ENCODE assay signal across 27 mouse cellular contexts in the genomic region with DNA sequence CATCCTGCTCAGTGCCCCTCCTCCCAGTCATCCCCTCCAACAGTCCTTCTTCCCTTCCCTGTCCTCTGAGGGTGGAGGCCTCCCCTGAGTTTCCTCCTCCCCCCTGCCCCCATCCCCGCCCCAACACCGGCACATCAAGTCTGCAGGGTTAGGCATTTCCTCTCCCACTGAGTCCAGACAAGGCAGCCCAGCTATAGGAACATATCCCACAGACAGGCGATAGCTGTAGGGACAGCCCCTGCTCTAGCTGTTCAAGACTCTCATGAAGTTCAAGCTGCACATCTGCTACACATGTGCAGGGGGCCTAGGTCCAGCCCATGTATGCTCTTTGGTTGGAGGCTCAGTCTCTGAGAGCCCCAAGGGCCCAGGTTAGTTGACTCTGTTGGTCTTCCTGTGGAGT. TPM values are rescaled to one million over a fixed set of nuclear protein-coding genes. Genes with fewer than 3 reads are reported as not detected.
DNase-seq lines count a peak whose midpoint lies in the region; ATAC-seq and TF ChIP-seq lines count a peak whose summit lies in the region.
"Had no signal": no experiment of that assay in that cellular context is flagged by ENCODE, and none has a peak within 500 bp of the region (broad histone marks: within the 10 kb centered on the region; RNA-seq: fewer than 3 reads in every experiment).

No protein-coding gene starts in this region.

- H3K9me3 ChIP-seq in heart, embryonic 15.5 days (replicated peaks): no peaks in the 10 kb centered on the region
- H3K9me3 ChIP-seq in CH12.LX (replicated peaks; ENCODE audit: low read length): no peaks in the 10 kb centered on the region
- no peaks in the 10 kb centered on the region for H3K9me3 ChIP-seq in forebrain, embryonic 16.5 days (ENCODE audit: control insufficient read depth, low read length)
- no peaks in the 10 kb centered on the region for H3K9me3 ChIP-seq in liver, postnatal 0 days (ENCODE audit: low read length)
- H3K9me3 ChIP-seq: forebrain, embryonic 10.5 days; forebrain, embryonic 13.5 days; hindbrain, embryonic 10.5 days; intestine, embryonic 15.5 days had no signal

- ATAC-seq in heart, embryonic 15.5 days (replicated peaks; ENCODE audit: insufficient number of reproducible peaks, insufficient read depth, low FRiP score, low read depth): 0 out of 2 replicates have a peak, but pooled peaks have one; percentile 35
- ATAC-seq in inflammation-experienced regulatory T-cells, adult 6 months: peak; percentile 17
- ATAC-seq in forebrain, embryonic 16.5 days: no peak
- no peak for ATAC-seq in liver, postnatal 0 days
- ATAC-seq: forebrain, embryonic 13.5 days; forebrain, postnatal 0 days; hindbrain, postnatal 0 days; intestine, embryonic 15.5 days had no signal

- H3K4me1 ChIP-seq in heart, embryonic 15.5 days (replicated peaks): no peaks in the 10 kb centered on the region
- H3K4me1 ChIP-seq in CH12.LX (ENCODE audit: control insufficient read depth in 1 of 2, insufficient read depth in 2 of 2): peaks cover 3 to 81% of the 10 kb centered on the region in 2 experiments; a peak in 2 of 4 replicates
- H3K4me1 ChIP-seq in forebrain, embryonic 16.5 days (replicated peaks; ENCODE audit: control insufficient read depth, insufficient read depth, low read length): no peaks in the 10 kb centered on the region
- H3K4me1 ChIP-seq in liver, postnatal 0 days (ENCODE audit: insufficient read depth): no peaks in the 10 kb centered on the region
- H3K4me1 ChIP-seq: forebrain, embryonic 13.5 days; hindbrain, embryonic 10.5 days; intestine, embryonic 15.5 days had no signal

- WGBS in heart, embryonic 15.5 days: 65% methylated on average over 3 of the region's 3 CpGs
- WGBS in forebrain, embryonic 16.5 days: 78% methylated on average over 3 of the region's 3 CpGs
- WGBS in liver, postnatal 0 days (ENCODE audit: insufficient replicate concordance): 71% methylated on average over 3 of the region's 3 CpGs

- DNase-seq in heart, adult 9 months (ENCODE audit: low spot score in 2 of 2): no peak
- peak; percentile 17 for DNase-seq in CD4-positive, CD25-positive, alpha-beta regulatory T cell, adult 2 months (ENCODE audit: low read depth, low spot score)
- peak; percentile 64 for DNase-seq in CH12.LX (ENCODE audit: extremely low read depth)
- no peak for DNase-seq in liver, postnatal 0 days
- DNase-seq: adrenal gland, postnatal 10 days; adrenal gland, postnatal 36 days; cerebellum, adult 18-20 months; cerebellum, adult 9-10 months; cerebellum, postnatal 14 days; forebrain, postnatal 0 days; gastrocnemius, postnatal 25 days; heart, adult 18-20 months; heart, postnatal 36 days; kidney, adult 11 months; kidney, adult 9 months had no signal

- in situ Hi-C loops in CH12.LX (cut with MboI; ENCODE audit: low pct_ligation_motif_present, low pct_unique_long_range_greater_than_20kb, low sequenced_read_pairs): no loop called here

- TF ChIP-seq EP300 in CH12.LX (IDR thresholded peaks at IDR 0.05; ENCODE audit: low read length): no peak
- no peak for TF ChIP-seq EP300 in liver, postnatal 0 days (IDR thresholded peaks at IDR 0.05; ENCODE audit: low read depth)

- H3K79me2 ChIP-seq in CH12.LX (replicated peaks; ENCODE audit: control insufficient read depth, extremely low read depth, insufficient read depth, poor library complexity, severe bottlenecking): no peaks in the 10 kb centered on the region

- H3K4me3 ChIP-seq in heart, embryonic 15.5 days: no peak overlapping the region
- no peak overlapping the region for H3K4me3 ChIP-seq in CH12.LX (replicated peaks in 1 of 3; ENCODE audit: low read depth in 2 of 3, low read length in 2 of 3, poor library complexity in 1 of 3)
- no peak overlapping the region for H3K4me3 ChIP-seq in forebrain, embryonic 16.5 days (replicated peaks; ENCODE audit: low read length)
- no peak overlapping the region for H3K4me3 ChIP-seq in liver, postnatal 0 days (ENCODE audit: low read depth, low read length)
- H3K4me3 ChIP-seq: forebrain, embryonic 10.5 days; forebrain, embryonic 13.5 days; hindbrain, embryonic 10.5 days; intestine, embryonic 15.5 days had no signal

- dilution Hi-C loops in CH12.LX (cut with MboI; ENCODE audit: extremely low pct_ligation_motif_present, extremely low pct_unique_long_range_greater_than_20kb, low sequenced_read_pairs): no loop called here

- TF ChIP-seq CTCF in CH12.LX (conservative IDR thresholded peaks at IDR 0.05 in 1 of 2, IDR thresholded peaks at IDR 0.05 in 1 of 2; ENCODE audit: low read depth in 2 of 2, low read length in 2 of 2): no peak
- no peak for TF ChIP-seq CTCF in liver, postnatal 0 days (IDR thresholded peaks at IDR 0.05; ENCODE audit: low read depth)

- H3K27me3 ChIP-seq in heart, embryonic 15.5 days: no peaks in the 10 kb centered on the region
- H3K27me3 ChIP-seq in CH12.LX (replicated peaks): no peaks in the 10 kb centered on the region
- H3K27me3 ChIP-seq in forebrain, embryonic 16.5 days (replicated peaks; ENCODE audit: control insufficient read depth, insufficient read depth, low read length): no peaks in the 10 kb centered on the region
- H3K27me3 ChIP-seq in liver, postnatal 0 days (ENCODE audit: insufficient read depth, low read length): no peaks in the 10 kb centered on the region
- H3K27me3 ChIP-seq: forebrain, embryonic 13.5 days; intestine, embryonic 15.5 days had no signal

- TF ChIP-seq POLR2A in CH12.LX (IDR thresholded peaks at IDR 0.05; ENCODE audit: low read depth, low read length): no peak

- no peak for TF ChIP-seq RAD21 in CH12.LX (IDR thresholded peaks at IDR 0.05; ENCODE audit: low read depth, low read length)

- H3K4me2 ChIP-seq in heart, embryonic 15.5 days: no peak overlapping the region
- no peak overlapping the region for H3K4me2 ChIP-seq in CH12.LX (ENCODE audit: insufficient read depth, low read depth, poor library complexity, severe bottlenecking)
- H3K4me2 ChIP-seq in forebrain, embryonic 16.5 days (ENCODE audit: low read length): no peak overlapping the region
- no peak overlapping the region for H3K4me2 ChIP-seq in liver, postnatal 0 days (ENCODE audit: low read depth, low read length)
- H3K4me2 ChIP-seq: forebrain, embryonic 13.5 days; heart, embryonic 11.5 days; hindbrain, embryonic 14.5 days; intestine, embryonic 15.5 days had no signal

- H3K36me3 ChIP-seq in heart, embryonic 15.5 days: peaks cover 31% of the 10 kb centered on the region
- H3K36me3 ChIP-seq in CH12.LX (replicated peaks in 1 of 2; ENCODE audit: control insufficient read depth in 1 of 2, insufficient read depth in 1 of 2, low read length in 1 of 2): peaks cover 58 to 72% of the 10 kb centered on the region in 2 experiments
- H3K36me3 ChIP-seq in forebrain, embryonic 16.5 days (ENCODE audit: control insufficient read depth, insufficient read depth): peaks cover 17% of the 10 kb centered on the region
- peaks cover 60% of the 10 kb centered on the region for H3K36me3 ChIP-seq in liver, postnatal 0 days (replicated peaks; ENCODE audit: insufficient read depth, low read length)

- no peak overlapping the region for H3K9ac ChIP-seq in heart, embryonic 15.5 days
- no peak overlapping the region for H3K9ac ChIP-seq in CH12.LX (ENCODE audit: insufficient read depth, low read depth)
- H3K9ac ChIP-seq in forebrain, embryonic 16.5 days (replicated peaks; ENCODE audit: low read depth, low read length): no peak overlapping the region
- no peak overlapping the region for H3K9ac ChIP-seq in liver, postnatal 0 days (replicated peaks)
- H3K9ac ChIP-seq: forebrain, embryonic 13.5 days; forebrain, postnatal 0 days; hindbrain, embryonic 14.5 days; intestine, embryonic 15.5 days had no signal

- no peak overlapping the region for H3K27ac ChIP-seq in heart, embryonic 15.5 days
- H3K27ac ChIP-seq in CH12.LX (ENCODE audit: insufficient read depth, low read depth): no peak overlapping the region
- no peak overlapping the region for H3K27ac ChIP-seq in forebrain, embryonic 16.5 days (ENCODE audit: low read length)
- H3K27ac ChIP-seq in liver, postnatal 0 days (ENCODE audit: low read depth): no peak overlapping the region
- H3K27ac ChIP-seq: forebrain, embryonic 10.5 days; forebrain, embryonic 13.5 days; hindbrain, embryonic 10.5 days; hindbrain, embryonic 14.5 days; hindbrain, postnatal 0 days; intestine, embryonic 15.5 days had no signal

TF ChIP-seq in CH12.LX, 34 proteins besides CTCF, POLR2A, EP300 and RAD21 (continues in another document):
- TF ChIP-seq TCF12 (IDR thresholded peaks at IDR 0.05; ENCODE audit: low read depth, low read length) (peak; percentile 42; the same call in 1 of the 2 replicates), TBP (conservative IDR thresholded peaks at IDR 0.05; ENCODE audit: low read depth, low read length) (no peak), JUND (conservative IDR thresholded peaks at IDR 0.05; ENCODE audit: low read depth, low read length) (no peak), GABPA (IDR thresholded peaks at IDR 0.05; ENCODE audit: insufficient replicate concordance, low read depth, low read length) (no peak), RCOR1 (conservative IDR thresholded peaks at IDR 0.05; ENCODE audit: low read depth, low read length) (no peak), CHD1 (IDR thresholded peaks at IDR 0.05; ENCODE audit: low read depth, low read length) (no peak), ZNF384 (IDR thresholded peaks at IDR 0.05; ENCODE audit: low read depth, low read length) (no peak), NELFE (IDR thresholded peaks at IDR 0.05; ENCODE audit: low read depth, low read length) (no peak), KAT2A (IDR thresholded peaks at IDR 0.05; ENCODE audit: insufficient replicate concordance, low read length) (no peak), POLR2AphosphoS2 (IDR thresholded peaks at IDR 0.05; ENCODE audit: low read depth, low read length) (no peak), MAX (IDR thresholded peaks at IDR 0.05; ENCODE audit: low read length) (no peak), USF1 (IDR thresholded peaks at IDR 0.05; ENCODE audit: low read depth, low read length) (no peak), SIN3A (IDR thresholded peaks at IDR 0.05; ENCODE audit: low read length) (no peak), MYC (IDR thresholded peaks at IDR 0.05; ENCODE audit: low read depth, low read length) (no peak), ELF1 (IDR thresholded peaks at IDR 0.05; ENCODE audit: low read depth, low read length) (no peak), ETS1 (conservative IDR thresholded peaks at IDR 0.05; ENCODE audit: low read depth, low read length) (peak; percentile 21; the same call in 1 of the 2 replicates), MXI1 (IDR thresholded peaks at IDR 0.05; ENCODE audit: low read depth, low read length) (no peak)

RNA-seq across cellular contexts. Expression of gene Aldh8a1, which starts 10.6 kb away (rescaled TPM):
- polyA plus RNA-seq in heart, embryonic 15.5 days (2015; fragmentation: Nextera tagmentation; extraction: Ambion mirVana): 0.27 TPM in 1 of 2 replicates, not detected in the other
- total RNA-seq in CH12.LX (2012; rRNA removed) (0.08 TPM in 1 of 2 replicates, not detected in the other), CH12.LX (2014; rRNA removed) (not detected in 2 replicates)
- polyA plus RNA-seq in CH12.LX (2012; ENCODE audit: insufficient read length, low read depth): 0.11 TPM in 1 of 2 replicates, not detected in the other
- not detected for polyA plus RNA-seq in inflammation-experienced regulatory T-cells, adult 6 months (2017; shearing (Covaris generic))
- not detected in 2 replicates for polyA plus RNA-seq in forebrain, embryonic 16.5 days (2015; fragmentation: Nextera tagmentation; extraction: Ambion mirVana)
- polyA plus RNA-seq in liver, postnatal 0 days (2015; fragmentation: Nextera tagmentation; extraction: Ambion mirVana): 111 and 117 TPM in 2 replicates
- total RNA-seq: adrenal gland, postnatal 36 days; gastrocnemius, postnatal 25 days; heart, adult 18-20 months; heart, postnatal 36 days; hindbrain, postnatal 0 days had no signal
- polyA plus RNA-seq: embryonic facial prominence, embryonic 11.5 days; embryonic facial prominence, embryonic 14.5 days; forebrain, embryonic 10.5 days; forebrain, postnatal 0 days; hindbrain, embryonic 14.5 days; hindbrain, postnatal 0 days had no signal

Comparison
In these comparisons a context has a peak if more than half of its experiments do, and no peak if none do; other contexts are left out.
1. ATAC-seq: peak in heart, embryonic 15.5 days (single experiment) and inflammation-experienced regulatory T-cells, adult 6 months (single experiment); none in forebrain, embryonic 16.5 days (single experiment) and liver, postnatal 0 days (single experiment).
2. DNase-seq: peak in CD4-positive, CD25-positive, alpha-beta regulatory T cell, adult 2 months (single experiment) and CH12.LX (single experiment); none in heart, adult 9 months (0 of 2) and liver, postnatal 0 days (single experiment).
3. RNA of gene Aldh8a1, which starts 10.6 kb away (polyA plus RNA-seq): 111 to 117 TPM in liver, postnatal 0 days; 0.11 TPM in CH12.LX, not detected in inflammation-experienced regulatory T-cells, adult 6 months, not detected in forebrain, embryonic 16.5 days and 0.27 TPM in heart, embryonic 15.5 days; every median in the first group is over 10 times any median in the second.